Comparison of ENCODE assay signal across 8 mouse cellular contexts in the genomic region with DNA sequence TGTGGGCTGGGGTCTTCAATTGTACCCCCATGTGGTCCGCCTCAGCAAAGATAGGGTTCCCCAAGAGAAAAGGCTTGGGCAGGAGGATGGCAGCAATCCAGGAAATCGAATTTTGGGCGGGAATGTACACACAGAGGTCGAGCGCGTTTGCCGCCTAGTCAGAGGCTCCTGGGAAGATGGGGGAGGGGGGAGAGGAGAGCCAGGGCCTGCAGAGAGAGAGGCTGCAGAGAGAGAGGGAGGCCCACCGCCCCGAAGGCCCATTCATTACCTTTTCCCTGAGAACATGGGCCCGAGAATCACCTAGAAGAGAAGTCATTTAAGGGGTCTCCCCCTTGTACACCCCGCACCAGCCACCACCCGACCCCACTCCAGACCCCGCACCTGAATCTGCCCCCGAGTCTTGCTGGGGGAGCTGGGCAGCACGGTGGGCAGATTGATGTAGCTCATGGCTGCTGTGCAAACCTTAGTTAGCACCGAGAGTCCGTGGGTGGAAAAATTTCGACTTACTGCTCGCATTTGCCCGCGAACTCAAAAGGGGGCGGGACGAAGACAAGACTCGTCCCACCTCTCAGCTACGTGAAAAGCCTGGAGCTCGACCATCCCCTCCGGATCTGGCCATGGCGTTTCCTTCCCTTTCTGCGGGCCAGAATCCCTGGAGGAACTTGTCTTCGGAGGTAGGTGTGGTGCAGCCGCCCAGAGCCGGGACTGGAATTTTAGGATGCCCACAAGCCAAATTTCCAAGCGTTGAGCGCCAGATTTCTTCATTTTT. TPM values are rescaled to one million over a fixed set of nuclear protein-coding genes. Genes with fewer than 3 reads are reported as not detected.
DNase-seq lines count a peak whose midpoint lies in the region; ATAC-seq and TF ChIP-seq lines count a peak whose summit lies in the region.

Afmid (plus strand) TSS at position 592 of the 769 bp plus-strand sequence.
Tk1 (minus strand) TSS at position 760 of the 769 bp plus-strand sequence.

- no peak for TF ChIP-seq CTCF in forebrain, postnatal 0 days (IDR thresholded peaks at IDR 0.05; ENCODE audit: low read depth)
- no peak for TF ChIP-seq CTCF in cerebellum, adult 2 months (IDR thresholded peaks at IDR 0.05; ENCODE audit: borderline replicate concordance, insufficient read depth, low read depth, low read length)

- peak within 1 kb of the TSS; percentile 47 for H3K4me3 ChIP-seq in forebrain, postnatal 0 days (ENCODE audit: low read depth, low read length)
- peak within 1 kb of the TSS; percentile 42 for H3K4me3 ChIP-seq in hindbrain, embryonic 13.5 days
- peak within 1 kb of the TSS; percentile 58 for H3K4me3 ChIP-seq in limb, embryonic 14.5 days (replicated peaks; ENCODE audit: low read length)
- peak within 1 kb of the TSS; percentile 37 for H3K4me3 ChIP-seq in midbrain, embryonic 14.5 days (replicated peaks; ENCODE audit: low read depth, low read length)
- peak within 1 kb of the TSS; percentile 55 for H3K4me3 ChIP-seq in stomach, embryonic 16.5 days (replicated peaks; ENCODE audit: low read length)
- H3K4me3 ChIP-seq in cerebellum, adult 2 months (replicated peaks; ENCODE audit: insufficient read depth, low read depth, low read length): no peak within 1 kb of the TSS

- TF ChIP-seq POLR2A in limb, embryonic 14.5 days (IDR thresholded peaks at IDR 0.05; ENCODE audit: borderline replicate concordance, extremely low read depth, insufficient read depth, insufficient read length): peak; percentile 26; the same call in 1 of the 2 replicates
- TF ChIP-seq POLR2A in cerebellum, adult 2 months (IDR thresholded peaks at IDR 0.05; ENCODE audit: borderline replicate concordance, insufficient read depth, low read length): no peak

- peak; percentile 88 for DNase-seq in MN1 (ENCODE audit: low spot score)
- peak; percentile 74 for DNase-seq in brain, adult 2 months (ENCODE audit: low read depth, low spot score)
- peak; percentile 82 for DNase-seq in forebrain, postnatal 0 days
- DNase-seq in limb, embryonic 14.5 days (ENCODE audit: low spot score): peak; percentile 93
- peak; percentile 82 for DNase-seq in midbrain, embryonic 14.5 days
- DNase-seq in cerebellum, adult 2 months: no peak

- H3K27me3 ChIP-seq in forebrain, postnatal 0 days (ENCODE audit: insufficient read depth, low read length): no peaks in the 10 kb centered on the region
- H3K27me3 ChIP-seq in hindbrain, embryonic 13.5 days: no peaks in the 10 kb centered on the region
- H3K27me3 ChIP-seq in limb, embryonic 14.5 days (ENCODE audit: control insufficient read depth, insufficient read depth, low read length): no peaks in the 10 kb centered on the region
- H3K27me3 ChIP-seq in midbrain, embryonic 14.5 days (ENCODE audit: control insufficient read depth, insufficient read depth, low read length): no peaks in the 10 kb centered on the region
- H3K27me3 ChIP-seq in stomach, embryonic 16.5 days (ENCODE audit: control insufficient read depth, insufficient read depth, low read length): no peaks in the 10 kb centered on the region
- H3K27me3 ChIP-seq in cerebellum, adult 2 months (ENCODE audit: control insufficient read depth, insufficient read depth, low read length): no peaks in the 10 kb centered on the region; the same call in 1 of the 2 replicates

- peak within 1 kb of the TSS; percentile 58 for H3K9ac ChIP-seq in forebrain, postnatal 0 days
- H3K9ac ChIP-seq in hindbrain, embryonic 13.5 days: peak within 1 kb of the TSS; percentile 64
- peak within 1 kb of the TSS; percentile 70 for H3K9ac ChIP-seq in limb, embryonic 14.5 days (ENCODE audit: low read depth, low read length, severe bottlenecking)
- H3K9ac ChIP-seq in midbrain, embryonic 14.5 days (replicated peaks; ENCODE audit: low read length): peak within 1 kb of the TSS; percentile 57
- peak within 1 kb of the TSS; percentile 77 for H3K9ac ChIP-seq in stomach, embryonic 16.5 days (ENCODE audit: low read length)

- peaks cover 5% of the 10 kb centered on the region; the same call in 1 of the 2 replicates for H3K4me1 ChIP-seq in forebrain, postnatal 0 days (ENCODE audit: insufficient read depth)
- H3K4me1 ChIP-seq in hindbrain, embryonic 13.5 days (replicated peaks): peaks cover 59% of the 10 kb centered on the region
- H3K4me1 ChIP-seq in limb, embryonic 14.5 days (ENCODE audit: control insufficient read depth, insufficient read depth, low read length): peaks cover 46% of the 10 kb centered on the region
- peaks cover 17% of the 10 kb centered on the region for H3K4me1 ChIP-seq in midbrain, embryonic 14.5 days (ENCODE audit: control insufficient read depth, insufficient read depth, low read length)
- H3K4me1 ChIP-seq in stomach, embryonic 16.5 days (ENCODE audit: control insufficient read depth, insufficient read depth, low read length): peaks cover 72% of the 10 kb centered on the region
- H3K4me1 ChIP-seq in cerebellum, adult 2 months (ENCODE audit: control insufficient read depth, insufficient read depth, low read length): peaks cover 10% of the 10 kb centered on the region; the same call in 1 of the 2 replicates

- no peaks in the 10 kb centered on the region for H3K36me3 ChIP-seq in forebrain, postnatal 0 days (ENCODE audit: insufficient read depth)
- H3K36me3 ChIP-seq in hindbrain, embryonic 13.5 days: no peaks in the 10 kb centered on the region
- peaks cover 26% of the 10 kb centered on the region for H3K36me3 ChIP-seq in limb, embryonic 14.5 days (ENCODE audit: control insufficient read depth, insufficient read depth, low read length)
- H3K36me3 ChIP-seq in midbrain, embryonic 14.5 days (ENCODE audit: control insufficient read depth, insufficient read depth, low read length): no peaks in the 10 kb centered on the region
- H3K36me3 ChIP-seq in stomach, embryonic 16.5 days (ENCODE audit: control insufficient read depth, insufficient read depth, low read length): no peaks in the 10 kb centered on the region

- no peaks in the 10 kb centered on the region for H3K9me3 ChIP-seq in forebrain, postnatal 0 days (ENCODE audit: low read length)
- H3K9me3 ChIP-seq in hindbrain, embryonic 13.5 days: no peaks in the 10 kb centered on the region
- H3K9me3 ChIP-seq in limb, embryonic 14.5 days (ENCODE audit: control insufficient read depth, low read length): no peaks in the 10 kb centered on the region
- no peaks in the 10 kb centered on the region for H3K9me3 ChIP-seq in midbrain, embryonic 14.5 days (ENCODE audit: control insufficient read depth, low read length)
- no peaks in the 10 kb centered on the region for H3K9me3 ChIP-seq in stomach, embryonic 16.5 days (replicated peaks; ENCODE audit: control insufficient read depth, low read length)

- H3K27ac ChIP-seq in forebrain, postnatal 0 days (ENCODE audit: low read depth, low read length): peak within 1 kb of the TSS; percentile 36
- peak within 1 kb of the TSS; percentile 30; the same call in 1 of the 2 replicates for H3K27ac ChIP-seq in hindbrain, embryonic 13.5 days
- peak within 1 kb of the TSS; percentile 90 for H3K27ac ChIP-seq in limb, embryonic 14.5 days (replicated peaks; ENCODE audit: low read depth, low read length)
- peak within 1 kb of the TSS; percentile 41 for H3K27ac ChIP-seq in midbrain, embryonic 14.5 days (replicated peaks; ENCODE audit: low read depth, low read length)
- H3K27ac ChIP-seq in stomach, embryonic 16.5 days (ENCODE audit: low read length): peak within 1 kb of the TSS; percentile 94
- no peak within 1 kb of the TSS for H3K27ac ChIP-seq in cerebellum, adult 2 months (ENCODE audit: insufficient read depth, low read length)

- ATAC-seq in forebrain, postnatal 0 days: peak; percentile 74
- 0 out of 2 replicates have a peak, but pooled peaks have one; percentile 32 for ATAC-seq in hindbrain, embryonic 13.5 days (ENCODE audit: low FRiP score)
- ATAC-seq in limb, embryonic 14.5 days (ENCODE audit: low FRiP score, low read depth): peak; percentile 85
- 0 out of 2 replicates have a peak, but pooled peaks have one; percentile 53 for ATAC-seq in midbrain, embryonic 14.5 days (ENCODE audit: low FRiP score, low TSS enrichment)
- peak; percentile 63; the same call in 1 of the 2 replicates for ATAC-seq in stomach, embryonic 16.5 days (ENCODE audit: insufficient read depth, low FRiP score)

- WGBS in forebrain, postnatal 0 days: under 1% methylated on average over 34 of the region's 34 CpGs
- under 1% methylated on average over 34 of the region's 34 CpGs for WGBS in hindbrain, embryonic 13.5 days
- 0% methylated on average over 34 of the region's 34 CpGs for WGBS in limb, embryonic 14.5 days
- WGBS in midbrain, embryonic 14.5 days: under 1% methylated on average over 34 of the region's 34 CpGs
- under 1% methylated on average over 34 of the region's 34 CpGs for WGBS in stomach, embryonic 16.5 days
- 2% methylated on average over 34 of the region's 34 CpGs for WGBS in cerebellum, adult 2 months

- H3K4me2 ChIP-seq in forebrain, postnatal 0 days (ENCODE audit: low read depth): peak within 1 kb of the TSS; percentile 85
- peak within 1 kb of the TSS; percentile 72 for H3K4me2 ChIP-seq in hindbrain, embryonic 13.5 days
- H3K4me2 ChIP-seq in limb, embryonic 14.5 days (replicated peaks; ENCODE audit: low read depth, low read length, severe bottlenecking): peak within 1 kb of the TSS; percentile 91
- peak within 1 kb of the TSS; percentile 79 for H3K4me2 ChIP-seq in midbrain, embryonic 14.5 days (ENCODE audit: low read length)
- H3K4me2 ChIP-seq in stomach, embryonic 16.5 days (ENCODE audit: low read depth, low read length): peak within 1 kb of the TSS; percentile 74

RNA-seq across cellular contexts. Expression of gene Afmid, which starts in this region (rescaled TPM):
- 3.6 and 3.8 TPM in 2 replicates for total RNA-seq in forebrain, postnatal 0 days (2014; rRNA removed)
- 7.4 and 8.8 TPM in 2 replicates for polyA plus RNA-seq in forebrain, postnatal 0 days (2015; fragmentation: Nextera tagmentation; extraction: Ambion mirVana)
- polyA plus RNA-seq in hindbrain, embryonic 13.5 days (2015; fragmentation: Nextera tagmentation; extraction: Ambion mirVana): 4.2 and 4.9 TPM in 2 replicates
- polyA plus RNA-seq in limb, embryonic 14.5 days (2012; rRNA removed): 10.4 TPM in 2 replicates
- 4.6 and 5.3 TPM in 2 replicates for polyA plus RNA-seq in limb, embryonic 14.5 days (2014; fragmentation: Nextera tagmentation; extraction: Ambion mirVana)
- polyA plus RNA-seq in midbrain, embryonic 14.5 days (2014; fragmentation: Nextera tagmentation; extraction: Ambion mirVana): 4.1 TPM in 2 replicates
- 6.8 and 8.5 TPM in 2 replicates for polyA plus RNA-seq in stomach, embryonic 16.5 days (2015; fragmentation: Nextera tagmentation; extraction: Ambion mirVana)
- 3.4 and 3.8 TPM in 2 replicates for polyA plus RNA-seq in cerebellum, adult 2 months (2012; rRNA removed)

RNA-seq across cellular contexts. Expression of gene Tk1, which starts in this region (rescaled TPM):
- 10.3 and 29.8 TPM in 2 replicates for total RNA-seq in forebrain, postnatal 0 days (2014; rRNA removed)
- 11.1 and 12.2 TPM in 2 replicates for polyA plus RNA-seq in forebrain, postnatal 0 days (2015; fragmentation: Nextera tagmentation; extraction: Ambion mirVana)
- polyA plus RNA-seq in hindbrain, embryonic 13.5 days (2015; fragmentation: Nextera tagmentation; extraction: Ambion mirVana): 25.3 and 26.0 TPM in 2 replicates
- 160 and 175 TPM in 2 replicates for polyA plus RNA-seq in limb, embryonic 14.5 days (2012; rRNA removed)
- 128 and 132 TPM in 2 replicates for polyA plus RNA-seq in limb, embryonic 14.5 days (2014; fragmentation: Nextera tagmentation; extraction: Ambion mirVana)
- 12.8 and 18.0 TPM in 2 replicates for polyA plus RNA-seq in midbrain, embryonic 14.5 days (2014; fragmentation: Nextera tagmentation; extraction: Ambion mirVana)
- polyA plus RNA-seq in stomach, embryonic 16.5 days (2015; fragmentation: Nextera tagmentation; extraction: Ambion mirVana): 120 and 128 TPM in 2 replicates
- polyA plus RNA-seq in cerebellum, adult 2 months (2012; rRNA removed): 0.78 and 1.2 TPM in 2 replicates

Comparison
In these comparisons a context has a peak if more than half of its experiments do, and no peak if none do; other contexts are left out.
1. DNase-seq: peak in MN1 (single experiment), brain, adult 2 months (single experiment), forebrain, postnatal 0 days (single experiment), limb, embryonic 14.5 days (single experiment) and midbrain, embryonic 14.5 days (single experiment); none in cerebellum, adult 2 months (0 of 2).
2. ATAC-seq: peak in every context shown above with its lines; median percentile 85 in limb, embryonic 14.5 days; 74 in forebrain, postnatal 0 days; 63 in stomach, embryonic 16.5 days; 53 in midbrain, embryonic 14.5 days; 32 in hindbrain, embryonic 13.5 days.
3. Peak in every context shown above with its lines, with median percentiles within 50 percentile points of each other: H3K4me2 ChIP-seq and H3K9ac ChIP-seq.